Mouse (Mus musculus) layer of hippocampus, adult 2 months (tissue): ENCODE measurements around the gene Arid3a. TPM values are rescaled to one million over a fixed set of nuclear protein-coding genes. Genes with fewer than 3 reads are reported as not detected.

Experiments used
- DNase-seq, 2 experiments: peaks; one replicate each; pipeline ENCODE4 v3.0.0; 2022; ENCODE audit warnings: low spot score in 2 of 2
- H3K27ac ChIP-seq: fragments of 200-600 bp; 2 replicates; pipeline ENCODE4 v1.8.1; 2022
- H3K4me3 ChIP-seq: fragments of 200-600 bp; 2 replicates; pipeline ENCODE4 v1.8.1; 2022; ENCODE audit warnings: mild to moderate bottlenecking
- CTCF ChIP-seq: fragments of 200-600 bp; conservative IDR thresholded peaks from 2 replicates; pipeline ENCODE4 v1.8.1; 2022; ENCODE audit warnings: antibody characterized with exemption, mild to moderate bottlenecking, moderate library complexity
- total RNA-seq, 2 experiments: library from RNA; stranded (reverse); gene quantifications; 2 replicates each; pipeline ENCODE4 v1.2.3; 2021

The Arid3a gene
- total RNA-seq, 2 experiments from 2014 or later = 7.5 to 8.5 TPM

DNA sequence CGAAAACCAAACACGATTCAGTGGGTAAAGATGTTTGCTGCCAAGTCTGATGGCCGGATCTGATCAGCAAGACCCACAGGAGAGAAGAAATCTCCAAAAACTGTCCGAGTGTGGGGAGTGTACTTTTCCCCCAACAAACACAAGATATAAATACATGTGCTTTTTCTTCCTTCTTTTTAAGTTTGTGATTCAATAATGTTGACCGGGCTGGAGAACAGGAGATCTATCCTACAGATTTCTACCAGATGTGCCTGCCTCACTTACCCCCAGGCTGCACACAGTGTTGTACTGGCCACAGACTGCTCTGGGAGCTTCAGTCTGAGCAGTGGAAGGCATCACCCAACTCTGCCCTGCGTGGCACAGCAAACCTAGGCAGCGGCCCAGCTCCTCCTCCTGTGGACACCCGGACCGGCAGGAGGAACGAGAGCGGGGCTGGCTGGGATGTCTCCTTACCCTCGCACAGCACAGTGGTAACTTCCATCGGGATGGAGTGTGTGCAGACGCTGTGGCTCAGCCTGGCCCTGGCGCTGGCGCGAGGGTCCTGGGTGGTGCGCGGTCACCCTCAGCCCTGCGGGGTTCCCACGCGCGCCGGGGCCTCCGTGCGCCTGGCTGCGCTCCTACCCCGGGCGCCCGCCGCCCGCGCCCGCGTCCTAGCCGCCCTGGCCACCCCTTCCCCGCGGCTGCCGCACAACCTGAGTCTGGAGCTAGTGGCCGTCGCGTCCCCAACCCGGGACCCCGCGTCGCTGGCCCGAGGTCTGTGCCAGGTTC lies 43.8 kb downstream of the Arid3a start, which contains the start of gene Grin3b:
Grin3b (plus strand) TSS at position 301 of the 768 bp plus-strand sequence.
- no peak within 1 kb of the TSS for H3K27ac ChIP-seq
- no peak for TF ChIP-seq CTCF
- peak within 1 kb of the TSS; percentile 24; the same call in 1 of the 2 replicates for H3K4me3 ChIP-seq
- DNase-seq = no peak

DNA sequence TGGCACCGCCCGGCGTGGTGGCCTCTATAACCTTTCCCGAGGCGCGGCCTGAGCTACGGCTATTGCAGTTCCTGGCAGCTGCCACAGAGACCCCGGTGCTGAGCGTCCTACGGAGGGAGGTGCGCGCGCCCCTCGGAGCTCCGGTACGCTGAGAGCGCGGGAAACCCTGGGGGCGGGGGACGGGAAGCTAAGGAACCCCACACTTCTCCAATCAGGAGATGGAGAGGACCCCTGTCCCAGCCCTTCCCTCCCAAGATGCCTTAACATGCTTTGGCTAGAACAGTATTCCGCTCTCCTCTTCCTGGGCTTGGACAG lies 44.3 kb downstream of the Arid3a start:
- Histone ChIP-seq H3K27ac (no peak overlapping the region), H3K4me3 (peak overlapping the region; percentile 24; the same call in 1 of the 2 replicates)
- TF ChIP-seq CTCF = no peak
- no peak for DNase-seq

GRCm38 (mm10) chr10:79972831-79973230 lies 46.0 kb downstream of the Arid3a start:
- no peak for TF ChIP-seq CTCF
- no peak overlapping the region for H3K4me3 ChIP-seq
- DNase-seq = no peak
- H3K27ac ChIP-seq = no peak overlapping the region

DNA sequence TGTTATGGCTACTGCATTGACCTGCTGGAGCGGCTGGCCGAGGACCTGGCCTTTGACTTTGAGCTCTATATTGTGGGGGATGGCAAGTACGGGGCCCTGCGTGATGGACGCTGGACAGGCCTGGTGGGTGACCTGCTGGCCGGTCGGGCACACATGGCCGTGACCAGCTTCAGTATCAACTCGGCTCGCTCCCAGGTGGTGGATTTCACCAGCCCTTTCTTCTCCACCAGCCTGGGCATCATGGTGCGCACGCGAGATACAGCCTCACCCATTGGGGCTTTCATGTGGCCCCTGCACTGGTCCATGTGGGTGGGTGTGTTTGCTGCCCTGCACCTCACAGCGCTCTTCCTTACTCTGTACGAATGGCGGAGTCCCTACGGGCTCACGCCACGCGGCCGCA lies 47.2 kb downstream of the Arid3a start:
- no peak for DNase-seq
- no peak overlapping the region for H3K4me3 ChIP-seq
- no peak for TF ChIP-seq CTCF
- no peak overlapping the region for H3K27ac ChIP-seq

GRCm38 (mm10) chr10:79974668-79975067 lies 47.8 kb downstream of the Arid3a start:
- Histone ChIP-seq H3K4me3 (no peak overlapping the region), H3K27ac (no peak overlapping the region)
- DNase-seq = no peak
- TF ChIP-seq CTCF = no peak

- H3K27ac ChIP-seq = no peak overlapping the region
- H3K4me3 ChIP-seq = no peak overlapping the region
- TF ChIP-seq CTCF = no peak
- no peak for DNase-seq
Measured at GRCm38 (mm10) chr10:79976071-79976721, 49.4 kb downstream of the Arid3a start.

- TF ChIP-seq CTCF = no peak
- no peak overlapping the region for H3K4me3 ChIP-seq
- no peak for DNase-seq
Measured at GRCm38 (mm10) chr10:79976722-79977107, 49.9 kb downstream of the Arid3a start.

GRCm38 (mm10) chr10:79977324-79977723 lies 50.5 kb downstream of the Arid3a start:
- no peak overlapping the region for H3K4me3 ChIP-seq
- TF ChIP-seq CTCF = no peak
- no peak for DNase-seq
- no peak overlapping the region for H3K27ac ChIP-seq

More at GRCm38 (mm10) chr10:79976722-79977107, 49.9 kb downstream of the Arid3a start:
- H3K27ac ChIP-seq = no peak overlapping the region

DNA sequence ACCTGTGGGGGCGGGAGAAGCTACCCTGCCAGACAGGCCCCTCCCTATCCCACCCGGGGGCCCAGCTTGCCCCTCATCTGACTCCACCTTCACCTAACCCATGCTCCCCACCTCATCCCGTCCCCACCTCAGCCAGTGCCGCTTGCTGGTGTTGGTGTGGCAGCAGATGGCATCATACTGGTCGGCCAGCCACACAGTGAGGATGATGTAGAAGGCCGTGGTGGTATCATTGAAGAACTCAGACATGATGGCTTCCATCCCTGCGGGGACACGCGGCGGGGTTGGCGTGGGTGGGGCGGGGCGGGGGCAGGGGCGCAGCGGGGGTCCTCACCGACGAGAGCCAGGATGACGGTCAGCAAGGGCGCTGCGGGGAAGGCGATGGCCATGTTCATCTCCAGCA lies 51.2 kb downstream of the Arid3a start:
- DNase-seq = no peak
- no peak for TF ChIP-seq CTCF
- H3K4me3 ChIP-seq = no peak overlapping the region
- H3K27ac ChIP-seq = no peak overlapping the region

DNA sequence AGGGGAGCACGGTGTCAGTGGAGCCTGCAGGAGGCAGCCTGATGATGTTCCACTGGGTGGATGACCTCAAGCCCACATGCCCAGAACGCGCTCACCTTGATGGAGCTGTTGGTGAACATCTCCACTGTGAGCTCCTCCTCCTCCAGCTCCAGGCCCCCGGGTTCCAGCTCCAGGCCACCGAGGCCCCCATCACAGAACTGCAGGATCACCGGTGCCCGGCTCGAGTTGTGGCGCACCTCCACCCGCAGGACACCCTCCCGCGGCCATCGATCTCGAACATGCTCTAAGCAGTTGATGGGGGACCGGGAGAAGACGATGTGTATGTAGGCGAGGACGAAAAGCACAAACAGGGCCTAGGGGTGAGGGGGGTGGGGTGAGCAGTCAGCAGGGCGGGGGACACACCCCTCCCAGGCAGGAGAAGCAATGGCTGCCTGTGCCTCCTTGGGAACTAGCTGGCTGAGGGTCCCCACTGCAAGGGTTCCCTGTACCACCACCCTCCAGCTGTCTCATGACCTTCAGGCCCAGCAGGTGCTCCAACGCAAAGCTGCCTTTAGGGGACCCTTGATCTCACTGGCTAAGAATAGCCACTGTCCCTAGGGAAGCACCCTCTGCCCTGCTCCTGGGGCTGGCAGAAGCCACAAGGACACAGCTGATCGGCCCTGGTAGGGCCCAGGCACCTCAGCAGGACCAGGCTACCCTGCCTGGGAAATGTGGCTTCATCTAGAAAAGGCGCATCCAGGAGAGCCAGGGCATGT lies 52.7 kb downstream of the Arid3a start:
- no peak for DNase-seq
- H3K27ac ChIP-seq = no peak overlapping the region
- TF ChIP-seq CTCF = no peak
- no peak overlapping the region for H3K4me3 ChIP-seq

DNA sequence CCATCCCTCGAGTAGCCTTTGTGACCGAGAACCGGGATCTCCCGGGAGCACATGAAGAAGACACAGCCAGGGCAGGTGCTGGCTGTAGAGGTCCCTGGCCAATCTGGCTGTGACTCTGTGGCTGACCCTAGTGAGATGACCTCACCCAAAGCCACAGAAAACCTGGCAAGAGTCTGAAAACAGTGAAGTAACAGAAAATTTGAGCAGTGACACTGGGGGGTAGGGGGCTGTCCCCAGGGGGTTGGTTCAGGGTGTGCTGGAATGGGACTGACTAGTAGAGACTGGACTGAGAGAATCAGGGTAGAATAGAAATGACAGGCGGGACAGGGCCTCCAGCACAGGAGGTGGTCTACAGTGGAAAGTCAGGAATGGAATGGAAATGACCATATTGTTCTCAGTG lies 56.4 kb downstream of the Arid3a start:
- Histone ChIP-seq H3K27ac (peak overlapping the region; percentile 92), H3K4me3 (peak overlapping the region; percentile 81)
- no peak for TF ChIP-seq CTCF
- DNase-seq = no peak

DNA sequence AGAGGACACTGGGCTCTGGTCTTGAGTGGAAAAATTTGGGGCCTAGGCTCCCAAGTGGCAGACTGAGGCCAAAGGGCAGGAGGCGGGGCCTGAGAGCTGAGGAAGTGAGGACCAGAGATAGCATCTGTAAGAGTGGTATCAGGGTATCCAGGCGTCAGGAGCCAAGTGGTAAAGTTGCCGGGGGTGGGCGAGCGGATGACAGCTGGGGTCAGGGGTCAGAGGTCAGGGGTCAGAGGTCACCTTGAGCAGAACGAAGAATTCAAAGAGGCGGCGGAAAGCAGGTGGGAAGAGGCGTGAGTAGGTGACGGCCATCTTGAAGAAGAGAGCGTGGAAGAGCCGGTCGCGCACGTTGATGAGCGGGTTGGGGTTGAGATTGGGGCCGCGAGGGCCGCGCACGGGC lies 56.8 kb downstream of the Arid3a start:
- DNase-seq = peak in 1 of 2 experiments; percentile 61
- no peak for TF ChIP-seq CTCF
- Histone ChIP-seq H3K4me3 (peak overlapping the region; percentile 81), H3K27ac (peak overlapping the region; percentile 92)

DNA sequence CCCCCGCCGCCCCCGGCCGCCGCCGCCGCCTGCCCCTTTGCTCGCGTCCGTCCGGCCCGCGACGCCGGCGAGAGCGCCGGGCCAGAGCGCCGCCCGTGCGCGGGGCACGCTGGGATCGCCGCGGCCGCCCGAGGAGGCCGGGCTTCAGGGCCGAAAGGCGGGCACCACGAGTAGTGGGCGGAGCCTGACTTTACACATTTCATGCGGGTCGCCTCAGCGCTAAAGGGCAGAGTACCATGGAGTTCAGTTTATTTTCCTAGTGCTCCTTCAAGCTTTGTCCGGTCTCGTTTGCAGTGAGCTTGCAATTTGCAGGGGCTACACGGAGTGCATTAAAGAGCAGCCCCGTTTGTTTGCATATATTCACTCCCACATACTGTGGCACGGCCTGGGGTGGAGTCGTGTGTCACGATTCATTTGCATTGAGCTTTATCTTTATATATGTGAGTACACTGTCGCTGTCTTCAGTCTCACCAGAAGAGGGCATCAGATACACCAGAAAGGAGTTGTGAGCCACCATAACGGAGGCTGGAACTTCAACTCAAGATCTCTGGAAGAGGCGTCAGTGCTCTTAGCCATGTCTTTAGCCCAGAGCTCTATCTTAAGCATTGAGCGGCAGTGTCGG lies 57.5 kb downstream of the Arid3a start, which contains the start of gene Tmem259:
Tmem259 (minus strand) TSS at position 136 of the 622 bp plus-strand sequence.
- DNase-seq = peak; percentile 74 to 78
- H3K4me3 ChIP-seq = peak within 1 kb of the TSS; percentile 81
- TF ChIP-seq CTCF = peak; percentile 79
- H3K27ac ChIP-seq = peak within 1 kb of the TSS; percentile 99
